Mouse (Mus musculus) heart, postnatal 0 days (tissue): ENCODE results near the gene Il17ra.

Experiments
- CTCF ChIP-seq: IDR thresholded peaks from 2 replicates; pipeline ENCODE4 v1.5.1; 2016; ENCODE audit warnings: antibody characterized with exemption, control low read depth, low read depth
- EP300 ChIP-seq: IDR thresholded peaks from 2 replicates; pipeline ENCODE4 v1.6.1; 2016; ENCODE audit warnings: antibody characterized with exemption, low read depth

- TF ChIP-seq CTCF (no peak), EP300 (no peak)
These were observed 28.0 kb downstream of the Il17ra start for GRCm38 (mm10) chr6:120491064-120491463.
